Mouse (Mus musculus) megakaryocyte progenitor cell, adult 5-6 weeks (primary cell): ENCODE data around the gene Endou. TPM values are rescaled to one million over a fixed set of nuclear protein-coding genes. Genes with fewer than 3 reads are reported as not detected.
"Not testable (repeated sequence)": the region's sequence is repeated elsewhere in the genome, so short reads cannot be mapped to it uniquely, and the experiment has no call there.

ENCODE experiments used
- ATAC-seq: replicated peaks from 2 replicates; pipeline ENCODE4 v1.8.0; 2016; ENCODE audit warnings: mild to moderate bottlenecking, moderate TSS enrichment, inconsistent platforms; ENCODE audit not compliant: poor library complexity
- total RNA-seq, 2 experiments: library from RNA; stranded (forward) in 1 of 2; stranded (reverse) in 1 of 2; fragments of 157-497, 149-512 nt in 1 of 2; fragments of 200-1000 nt in 1 of 2; gene quantifications; 2 replicates each; pipeline versions ENCODE4 v1.2.3 to v1.2.4; 2015 to 2017

Gene Endou
- total RNA-seq, 2 experiments from 2014 or later: 0.86 to 1.7 TPM

DNA sequence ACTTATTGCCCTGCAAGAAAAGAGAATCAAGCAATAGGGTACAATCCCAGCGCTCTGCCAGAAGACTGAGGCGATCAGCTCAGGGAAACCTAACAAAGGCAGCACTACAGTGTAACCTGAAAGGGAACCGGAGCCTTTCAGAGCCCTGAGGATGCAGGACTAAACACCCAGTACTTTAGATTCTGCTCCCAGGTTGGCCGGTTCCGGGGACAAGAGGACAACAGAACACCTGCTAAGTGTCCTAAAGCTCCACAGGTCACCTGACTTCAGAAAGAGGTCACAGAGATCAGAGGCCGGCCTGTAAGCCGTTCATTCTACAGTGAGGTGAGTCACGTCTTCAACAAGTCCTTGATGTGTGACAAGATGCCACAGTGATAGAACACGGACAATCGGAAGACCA, 34.5 kb downstream of the Endou start:
- ATAC-seq: no peak

DNA sequence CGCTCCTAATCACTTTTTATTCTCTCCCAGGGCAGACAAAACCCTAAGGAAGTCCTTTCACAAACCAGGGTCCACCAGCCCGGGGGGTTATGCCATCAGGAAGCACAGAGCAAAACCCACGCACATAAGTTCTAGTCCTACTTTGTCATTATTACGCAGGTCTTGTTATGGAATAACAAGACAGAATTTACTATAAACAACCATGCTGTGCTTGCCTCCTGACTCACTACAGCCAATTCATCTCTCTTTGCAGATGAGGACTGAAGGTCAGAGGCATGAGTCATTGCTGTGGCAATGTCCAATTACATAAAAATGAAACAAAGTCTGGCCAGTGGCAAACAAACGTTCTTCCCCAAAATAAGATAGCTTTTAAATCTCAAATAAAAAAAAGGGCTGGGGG, 37.7 kb downstream of the Endou start:
- ATAC-seq: no peak

DNA sequence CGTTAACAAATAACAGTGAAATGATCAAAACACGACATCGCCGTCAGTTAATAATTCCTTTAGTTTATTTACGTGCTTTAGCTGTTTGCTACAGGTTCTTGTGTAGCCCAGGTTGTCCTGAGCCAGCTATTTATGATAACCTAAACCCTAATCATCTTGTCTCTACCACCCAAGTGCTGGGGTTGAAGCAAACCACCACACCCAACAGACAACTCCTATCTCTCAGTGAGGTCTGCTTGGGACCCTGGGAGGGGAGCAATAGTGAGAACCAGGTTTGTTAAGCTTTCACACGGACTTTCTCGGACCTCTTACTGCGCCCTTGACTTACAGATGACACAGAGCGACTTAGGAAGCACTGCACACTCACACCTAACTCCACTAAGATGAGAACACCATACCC, 47.0 kb downstream of the Endou start:
- 0 out of 2 replicates have a peak, but pooled peaks have one; percentile 26 for ATAC-seq

DNA sequence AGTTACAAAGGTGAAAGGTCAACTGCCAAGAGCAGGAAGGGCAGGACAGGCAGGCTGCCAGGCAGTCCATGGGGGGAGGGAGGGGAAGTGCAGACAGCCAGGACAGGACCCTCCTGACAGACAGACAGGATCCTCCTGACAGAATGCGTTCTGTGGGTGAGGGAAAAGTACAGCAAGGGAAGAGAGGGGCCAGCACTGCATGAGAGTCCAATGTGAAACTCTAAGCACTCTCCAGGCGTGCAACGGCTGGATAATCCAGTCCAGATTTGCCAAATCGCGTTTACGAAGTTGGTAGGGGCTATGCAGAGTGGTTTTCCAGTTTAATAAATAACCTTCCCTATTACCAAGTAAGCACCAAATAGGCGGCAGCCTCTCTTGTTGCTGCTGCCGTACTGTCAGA, 49.1 kb downstream of the Endou start:
- no peak for ATAC-seq

DNA sequence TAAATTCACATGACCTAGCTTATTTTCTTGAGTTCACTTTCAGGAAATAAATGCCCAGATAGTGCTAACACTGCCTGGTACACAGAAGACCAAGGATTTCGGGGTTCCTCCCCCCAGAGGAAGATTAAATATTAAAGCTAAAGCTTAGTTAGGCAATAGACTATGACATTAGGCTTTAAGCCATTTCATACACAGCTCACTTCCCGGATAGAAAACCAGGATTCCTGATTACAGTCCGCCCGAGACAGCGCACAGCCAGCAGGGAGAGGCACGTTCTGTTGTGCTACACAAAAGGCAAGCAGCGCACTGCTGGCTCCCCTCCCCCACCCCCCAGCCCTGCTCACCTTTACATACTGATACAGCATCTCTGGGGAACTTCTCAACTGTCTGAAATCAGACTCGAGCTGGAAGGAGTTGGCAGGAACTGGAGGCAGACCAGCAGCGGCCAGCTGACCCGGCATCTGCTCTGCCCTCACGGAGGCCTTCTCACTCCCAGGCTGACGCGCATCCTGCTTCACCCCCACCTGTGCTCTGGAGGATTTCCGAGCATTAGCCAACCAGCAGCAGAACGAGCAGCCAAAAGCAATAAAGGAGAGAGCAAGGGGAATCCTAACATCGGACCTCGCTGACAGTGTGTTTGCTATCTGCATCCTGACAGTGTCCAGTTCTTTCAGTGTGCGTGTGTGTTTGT, 51.0 kb downstream of the Endou start:
- no peak for ATAC-seq

DNA sequence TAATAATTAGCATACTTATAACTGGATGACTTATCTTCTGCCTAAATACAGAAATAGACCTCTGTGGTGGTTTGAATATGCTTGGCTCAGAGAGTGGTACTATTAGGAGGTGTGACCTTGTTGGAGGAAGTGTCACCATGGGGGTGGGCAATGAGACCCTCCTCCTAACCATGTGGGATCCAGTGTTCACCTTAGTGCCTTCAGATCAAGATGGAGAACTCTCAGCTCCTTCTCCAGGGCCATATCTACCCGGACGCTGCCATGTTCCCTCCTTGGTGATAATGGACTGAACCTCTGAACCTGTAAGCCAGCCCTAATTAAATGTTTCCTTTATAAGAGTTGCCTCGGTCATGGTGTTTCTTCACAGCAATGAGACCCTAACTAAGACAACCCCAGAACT, 53.8 kb downstream of the Endou start:
- no peak for ATAC-seq

DNA sequence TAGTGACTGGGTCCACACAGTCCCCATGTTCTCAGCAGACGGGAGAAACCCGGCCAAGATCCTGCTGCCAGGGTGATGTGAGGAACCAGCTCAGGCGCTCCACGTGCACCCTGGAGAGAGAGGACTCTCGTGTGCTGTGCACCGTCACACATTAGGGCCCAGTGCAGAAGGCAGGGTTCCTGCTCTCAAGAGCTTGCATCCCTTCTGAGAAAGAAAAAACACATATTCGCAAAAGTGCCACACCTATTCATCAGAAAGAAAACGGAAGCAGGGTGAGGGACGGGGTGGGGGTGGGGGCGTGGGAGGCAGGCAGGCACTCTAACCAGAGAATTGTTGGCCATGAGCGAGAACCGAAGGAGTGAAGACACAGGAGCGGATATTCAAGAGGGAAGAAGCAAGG, 55.2 kb downstream of the Endou start:
- ATAC-seq: no peak

DNA sequence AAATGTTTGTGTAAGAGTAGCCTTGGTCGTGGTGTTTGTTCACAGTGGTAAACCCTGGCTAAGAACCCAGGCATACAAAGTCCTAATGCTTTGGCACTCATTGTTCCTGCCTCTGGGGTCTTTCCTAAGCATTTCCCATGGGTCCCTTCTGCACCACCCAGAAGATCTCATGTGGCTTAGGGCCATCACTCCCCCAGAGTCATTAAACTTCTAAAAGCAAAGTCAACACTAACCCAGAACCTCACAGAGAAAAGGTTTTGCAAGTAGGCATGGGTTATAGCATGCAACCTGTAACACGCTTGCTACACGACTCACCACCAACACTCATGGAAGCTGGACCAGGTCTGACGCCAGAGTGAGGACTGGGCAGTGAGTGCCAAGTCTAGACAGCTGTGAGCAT, 56.7 kb downstream of the Endou start:
- ATAC-seq: no peak

DNA sequence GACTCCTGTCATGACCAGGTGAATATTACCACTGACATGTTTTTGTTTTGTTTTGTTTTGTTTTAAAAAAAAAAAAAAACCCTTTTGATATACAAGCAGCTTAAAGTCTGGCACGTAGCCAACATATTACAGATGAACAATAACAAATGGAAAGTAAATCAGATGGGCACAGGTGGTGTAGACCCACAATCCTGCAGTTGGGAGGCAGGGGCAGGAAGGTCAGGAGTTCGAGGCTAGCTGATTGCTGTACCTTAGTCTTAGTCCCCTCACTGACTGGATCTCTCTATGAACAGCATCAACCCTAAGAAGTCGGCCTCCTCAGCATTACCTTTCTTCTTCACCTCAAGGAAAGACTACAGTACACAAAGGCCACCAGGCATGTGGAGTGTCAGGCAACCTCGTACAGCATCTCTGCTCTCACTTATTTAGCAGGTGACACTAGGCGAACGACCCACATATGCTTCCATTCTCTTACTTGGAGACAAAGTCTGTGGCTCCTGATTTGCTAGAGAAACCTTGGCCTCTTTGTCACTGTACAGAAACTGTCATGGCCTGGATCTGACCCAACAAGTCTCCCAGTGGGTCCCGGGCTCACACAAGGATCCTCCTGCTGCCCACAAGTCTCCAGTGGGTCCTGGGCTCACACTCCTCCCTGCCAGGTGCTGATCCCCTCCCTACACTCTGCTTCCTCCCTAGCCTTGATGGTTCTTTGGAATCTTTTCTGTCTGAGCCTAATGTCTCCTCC, 57.7 kb downstream of the Endou start:
- ATAC-seq: no peak

DNA sequence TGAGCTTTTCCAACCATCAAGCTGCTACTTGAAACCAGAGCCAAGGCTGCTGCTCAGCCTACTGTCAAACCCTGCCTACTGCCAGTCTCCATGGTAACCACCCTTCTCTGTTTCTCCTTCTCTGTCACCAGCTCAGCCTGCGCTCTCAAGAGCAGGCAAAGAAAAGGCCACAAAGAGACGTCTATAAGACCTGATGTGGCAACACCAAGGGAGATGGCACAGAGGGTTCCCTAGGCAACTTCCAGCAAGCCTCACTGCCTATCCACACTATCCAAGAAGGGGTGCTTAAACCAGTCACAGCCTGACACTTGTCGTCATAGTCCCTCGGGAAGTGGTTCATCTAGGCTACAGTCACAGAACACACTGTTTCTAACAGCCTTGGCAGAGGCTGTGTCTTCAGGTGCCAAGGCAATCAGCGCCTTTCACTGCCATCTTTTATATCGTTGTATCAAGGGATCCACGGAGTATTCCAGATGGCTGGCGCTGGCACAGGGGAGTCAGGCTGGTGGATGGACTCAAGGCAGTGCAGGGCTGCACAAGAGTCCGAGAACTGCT, 58.9 kb downstream of the Endou start:
- no peak for ATAC-seq

DNA sequence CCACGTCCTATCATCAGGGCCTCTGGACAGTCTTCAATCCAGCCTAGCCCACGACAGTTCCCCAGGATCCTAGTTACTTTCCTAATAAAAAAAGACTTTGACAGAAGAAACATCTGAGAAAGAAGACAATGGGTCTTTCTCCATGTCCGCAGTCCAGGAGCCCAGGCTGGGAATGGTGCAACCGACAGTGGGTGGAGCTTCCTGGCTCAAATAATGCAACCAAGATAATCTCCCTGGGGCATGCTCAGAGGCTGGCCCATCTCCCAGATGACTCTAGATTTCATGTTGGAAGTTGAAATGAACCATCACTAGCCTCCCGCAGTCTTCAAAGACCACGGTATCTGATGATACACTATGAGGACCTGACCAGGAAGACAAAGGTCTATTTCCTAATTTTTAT, 60.6 kb downstream of the Endou start:
- ATAC-seq: peak; percentile 53

DNA sequence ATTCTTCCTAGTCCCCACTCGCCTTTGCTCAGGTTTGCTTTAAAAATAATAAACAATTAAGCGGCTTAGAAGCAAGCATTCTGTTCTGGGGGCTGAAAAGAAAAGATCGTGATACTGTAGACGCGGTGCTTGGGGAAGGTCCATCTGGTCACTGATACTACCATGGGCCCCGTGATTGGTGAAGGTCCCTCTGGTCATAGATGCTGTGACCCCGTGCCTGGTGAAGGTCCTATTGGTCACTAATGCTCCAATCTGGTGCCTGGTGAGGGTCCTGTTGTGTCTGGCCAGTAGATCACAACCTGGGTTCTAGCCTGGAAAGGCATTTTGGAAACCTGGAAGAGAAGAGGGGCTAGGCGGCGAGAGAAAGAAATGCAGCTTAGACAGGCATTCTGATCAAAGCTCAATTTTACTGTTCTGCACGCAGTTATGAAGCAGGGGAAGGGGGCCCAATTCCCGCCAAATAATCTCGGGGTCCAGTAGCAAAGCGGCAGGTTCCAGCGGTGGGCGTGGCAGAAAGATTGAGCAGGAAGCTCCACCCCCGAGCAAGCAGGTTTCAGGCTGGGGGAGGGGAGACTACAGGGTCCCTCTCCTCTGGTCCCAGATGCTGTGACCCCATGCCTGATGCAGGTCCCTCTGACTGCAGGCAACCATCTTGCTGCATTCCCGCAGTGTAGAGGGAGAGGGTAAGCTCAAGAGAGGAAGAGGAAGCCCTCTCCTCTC, 62.8 kb downstream of the Endou start:
- not testable (repeated sequence) for ATAC-seq

DNA sequence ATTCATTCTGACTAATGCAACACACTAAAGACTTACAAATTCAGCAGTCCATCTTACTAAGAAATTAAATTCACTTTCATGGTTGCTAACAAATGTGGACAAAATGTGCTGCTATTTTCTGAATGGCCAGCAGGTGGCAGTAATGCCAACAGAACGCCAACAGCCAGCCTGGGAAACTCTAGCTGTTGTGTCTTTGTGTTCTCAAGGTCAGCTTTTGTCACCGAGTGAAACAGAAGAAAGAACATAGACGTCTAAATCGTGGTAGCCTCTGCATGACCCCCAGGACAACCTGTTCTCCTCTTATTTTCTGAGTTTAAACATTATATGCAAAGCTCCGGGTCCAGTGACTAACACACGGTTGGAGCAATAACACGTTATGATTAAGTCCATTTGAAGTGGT, 63.7 kb downstream of the Endou start:
- peak; percentile 40 for ATAC-seq

DNA sequence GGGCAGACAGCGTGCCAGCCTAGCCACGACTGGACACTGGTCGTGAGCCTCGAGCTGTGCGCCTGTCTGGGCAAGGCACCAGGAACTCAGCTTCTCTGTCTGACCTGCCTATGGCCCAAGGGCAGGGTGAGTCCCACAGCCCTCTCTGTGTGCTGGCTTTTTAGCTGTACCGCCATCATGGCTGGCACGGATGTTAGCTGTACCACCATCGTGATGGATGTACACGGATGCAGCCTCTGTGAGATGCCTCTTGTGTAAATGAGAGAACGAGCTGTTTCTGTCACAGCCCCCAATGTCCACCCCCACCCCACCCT, 64.7 kb downstream of the Endou start:
- no peak for ATAC-seq

DNA sequence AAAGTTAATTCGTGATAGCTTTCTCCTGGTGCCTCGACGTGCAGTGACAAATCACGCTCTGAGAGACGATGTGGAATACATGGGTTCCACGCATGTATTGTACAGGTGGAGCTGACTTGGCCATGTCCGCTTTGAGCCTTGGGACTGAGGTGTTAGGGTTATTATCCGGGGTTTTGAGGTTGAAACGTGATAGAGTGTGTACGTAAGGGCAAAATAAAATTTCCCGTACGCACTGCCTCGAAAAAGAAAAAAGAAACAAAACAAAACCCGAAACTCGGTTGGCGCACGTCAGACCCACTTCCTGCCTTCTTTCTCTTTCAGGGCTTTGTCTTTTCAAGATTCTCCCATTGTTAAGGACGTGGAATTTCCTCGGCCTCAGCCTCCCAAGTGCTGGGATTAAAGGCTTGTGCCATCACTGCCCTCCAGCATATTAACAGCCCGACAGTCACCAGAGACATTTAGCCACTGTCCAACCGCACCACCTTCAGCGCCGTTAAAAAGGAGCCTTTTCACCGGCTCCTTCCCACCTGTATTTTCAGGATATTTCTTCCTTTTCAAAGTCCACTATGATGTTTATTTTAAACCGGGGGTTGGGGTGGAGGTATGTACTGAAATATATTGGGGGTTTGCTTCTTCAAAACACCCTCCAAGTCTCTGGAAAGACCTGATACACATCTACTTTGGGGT, 65.2 kb downstream of the Endou start:
- no peak for ATAC-seq

DNA sequence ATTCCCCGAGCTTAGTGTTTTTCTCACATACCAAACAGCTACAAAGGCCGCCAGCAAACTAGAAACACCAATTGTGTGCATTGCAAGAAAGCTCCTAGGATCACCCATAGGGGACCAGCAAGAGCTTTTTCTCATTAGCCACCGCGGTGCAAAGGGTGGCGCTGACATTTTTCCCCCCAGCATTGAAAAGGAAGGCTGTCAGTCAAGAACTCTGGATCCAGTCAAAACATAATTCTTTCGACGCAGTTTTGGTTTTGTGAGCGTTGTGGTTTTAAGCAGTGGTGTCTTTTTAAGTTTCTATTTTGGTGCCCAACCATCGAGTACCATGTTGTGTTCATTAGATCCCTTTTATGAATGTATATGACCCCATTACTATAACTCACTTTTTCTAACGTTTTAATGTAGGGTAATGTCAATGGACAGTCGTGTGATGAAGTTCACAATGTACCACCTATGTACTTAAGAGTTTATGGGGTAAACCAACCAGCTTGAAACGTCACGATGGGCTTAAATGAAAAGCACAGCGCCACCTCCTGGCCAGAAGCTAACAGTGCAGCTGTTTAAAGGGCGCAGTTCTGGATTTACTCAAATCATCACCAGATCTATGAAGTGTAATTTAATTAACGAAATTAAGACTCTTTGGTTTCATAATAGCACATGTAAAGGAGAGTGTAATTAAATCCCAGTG, 66.0 kb downstream of the Endou start:
- peak; percentile 26; the same call in 1 of the 2 replicates for ATAC-seq

DNA sequence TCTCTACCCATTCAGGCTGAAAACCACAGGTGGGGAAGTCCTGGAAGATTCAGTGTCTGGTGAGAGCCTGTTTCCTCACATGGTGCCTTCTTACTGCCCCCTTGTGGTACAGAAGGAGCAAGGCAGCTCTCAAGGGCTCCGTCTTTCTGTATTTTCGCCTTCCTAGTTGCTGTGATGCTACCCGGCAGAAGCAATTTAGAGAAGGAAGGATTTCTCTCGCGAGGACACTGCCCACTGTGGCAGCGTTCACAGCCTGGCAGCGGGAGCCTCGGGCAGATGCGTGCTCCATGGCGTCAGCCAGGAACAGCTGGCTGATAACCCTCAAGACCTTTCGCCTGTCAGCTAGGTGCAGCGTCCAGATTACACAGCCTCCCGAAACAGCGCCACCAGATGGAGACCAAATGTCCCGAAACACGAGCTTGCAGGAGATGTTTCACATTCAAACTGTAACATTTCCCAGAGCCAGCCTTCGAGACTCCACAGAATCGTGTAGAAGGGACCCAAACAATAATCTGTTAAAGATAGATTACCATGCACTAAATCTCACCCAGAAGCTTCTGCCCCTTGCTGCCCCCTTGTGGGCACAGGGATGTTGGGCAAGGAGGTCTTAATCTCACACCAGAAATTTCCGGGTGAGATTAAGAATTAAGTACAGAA, 67.3 kb downstream of the Endou start:
- ATAC-seq: peak; percentile 81
